Mouse (Mus musculus) liver, embryonic 14.5 days (tissue): ENCODE data around the gene Atp6v1fnb. TPM values are rescaled to one million over a fixed set of nuclear protein-coding genes. Genes with fewer than 3 reads are reported as not detected.

Experiments used
- ATAC-seq: fragments of 200-750 bp; cut with Nextera tagmentation; 2 replicates; pipeline ENCODE4 v1.8.0; 2017; ENCODE audit warnings: moderate number of reproducible peaks, mild to moderate bottlenecking, moderate library complexity; ENCODE audit not compliant: insufficient read depth
- DNase-seq, 3 experiments: peaks; one replicate each; pipeline ENCODE4 v3.0.0-alpha.2; 2012 to 2013; ENCODE audit warnings: low read depth in 3 of 3, low spot score in 3 of 3
- H3K27ac ChIP-seq: fragments of 300-500 bp; sonication (generic); 2 replicates; pipeline ENCODE4 v1.5.1; 2014; ENCODE audit warnings: moderate library complexity, mild to moderate bottlenecking, control low read depth, inconsistent platforms
- H3K27me3 ChIP-seq: fragments of 300-500 bp; sonication (generic); 2 replicates; pipeline ENCODE4 v1.6.1; 2014; ENCODE audit warnings: mild to moderate bottlenecking, low read length, moderate library complexity; ENCODE audit not compliant: control insufficient read depth, insufficient read depth
- H3K36me3 ChIP-seq: fragments of 300-500 bp; sonication (generic); replicated peaks from 2 replicates; pipeline ENCODE4 v1.6.1; 2014; ENCODE audit warnings: low read depth; ENCODE audit not compliant: control insufficient read depth, insufficient read depth
- H3K4me1 ChIP-seq, 2 experiments: fragments of 200-500 bp in 1 of 2; fragments of 300-500 bp in 1 of 2; sonication (generic) in 1 of 2; replicated peaks; 2 replicates each; pipeline ENCODE4 v1.6.1; 2012 to 2014; ENCODE audit warnings: antibody characterized with exemption in 1 of 2, inconsistent platforms in 1 of 2, low read length in 1 of 2; ENCODE audit not compliant: control insufficient read depth in 2 of 2, insufficient read depth in 2 of 2
- H3K4me2 ChIP-seq: fragments of 300-500 bp; sonication (generic); 2 replicates; pipeline ENCODE4 v1.6.1; 2014; ENCODE audit warnings: low read depth, mild to moderate bottlenecking, control low read depth, moderate library complexity
- H3K4me3 ChIP-seq, 2 experiments: fragments of 200-500 bp in 1 of 2; fragments of 300-500 bp in 1 of 2; sonication (generic) in 1 of 2; 2 replicates each; pipeline ENCODE4 v1.5.1; 2012 to 2014; ENCODE audit warnings: low read depth in 2 of 2, low read length in 2 of 2, mild to moderate bottlenecking in 2 of 2, control low read depth in 1 of 2, inconsistent platforms in 1 of 2, moderate library complexity in 1 of 2; ENCODE audit not compliant: insufficient read depth in 1 of 2
- H3K9ac ChIP-seq: fragments of 300-500 bp; sonication (generic); replicated peaks from 2 replicates; pipeline ENCODE4 v1.6.1; 2014; ENCODE audit warnings: mild to moderate bottlenecking, control low read depth, moderate library complexity
- H3K9me3 ChIP-seq: fragments of 300-500 bp; sonication (generic); 2 replicates; pipeline ENCODE4 v1.6.1; 2016; ENCODE audit warnings: low read length, mixed read lengths; ENCODE audit not compliant: control insufficient read depth
- CTCF ChIP-seq: IDR thresholded peaks from 2 replicates; pipeline ENCODE4 v1.5.1; 2016; ENCODE audit warnings: antibody characterized with exemption, low read depth, control low read depth
- EP300 ChIP-seq: IDR thresholded peaks from 2 replicates; pipeline ENCODE4 v1.6.1; 2016; ENCODE audit warnings: antibody characterized with exemption, low read depth
- WGBS: fragments of 180-500 bp; shearing (Covaris S2); extraction: QIAGEN DNeasy Blood & Tissue Kit; methylation state at CpG from one replicate; pipeline ENCODE4 v1.1.7; 2014; ENCODE audit not compliant: insufficient replicate concordance; 5-methylcytosine and 5-hydroxymethylcytosine counted together
- polyA plus RNA-seq, 2 experiments: library from polyadenylated mRNA; depleted of rRNA in 1 of 2; stranded (reverse) in 1 of 2; unstranded in 1 of 2; fragments of >200 nt; fragmentation: Nextera tagmentation in 1 of 2; extraction: Ambion mirVana in 1 of 2; gene quantifications; 2 replicates each; pipeline versions ENCODE4 v1.2.1 to v1.2.3; 2012 to 2014

Gene Atp6v1fnb
- polyA plus RNA-seq, 2 experiments: not detected

GRCm38 (mm10) chr6:29434911-29435691 lies 36.1 kb upstream of the Atp6v1fnb start:
- peaks cover 43% of the 10 kb centered on the region for H3K27me3 ChIP-seq
- H3K9me3 ChIP-seq: no peaks in the 10 kb centered on the region
- peak overlapping the region in 1 of 2 experiments; percentile 1; a peak in 1 of 4 replicates for H3K4me3 ChIP-seq
- no peaks in the 10 kb centered on the region for H3K4me1 ChIP-seq
- H3K27ac ChIP-seq: no peak overlapping the region
- H3K36me3 ChIP-seq: no peaks in the 10 kb centered on the region
- no peak overlapping the region for H3K9ac ChIP-seq
- TF ChIP-seq CTCF (no peak), EP300 (no peak)
- ATAC-seq: no peak
- H3K4me2 ChIP-seq: no peak overlapping the region
- WGBS: under 1% methylated on average over 13 of the region's 13 CpGs
- DNase-seq: no peak

- TF ChIP-seq CTCF (no peak), EP300 (no peak)
- Histone ChIP-seq H3K4me1 (no peaks in the 10 kb centered on the region), H3K9ac (no peak overlapping the region), H3K9me3 (no peaks in the 10 kb centered on the region), H3K27ac (no peak overlapping the region), H3K4me3 (peak overlapping the region in 1 of 2 experiments; percentile 2; a peak in 1 of 4 replicates), H3K27me3 (peaks cover 43% of the 10 kb centered on the region), H3K36me3 (no peaks in the 10 kb centered on the region), H3K4me2 (no peak overlapping the region)
- whole genome bisulfite sequencing: 27% methylated on average over 6 of the region's 6 CpGs
- no peak for ATAC-seq
- DNase-seq: no peak
These were observed 35.2 kb upstream of the Atp6v1fnb start for GRCm38 (mm10) chr6:29435940-29436451.

GRCm38 (mm10) chr6:29436461-29436934 lies 34.7 kb upstream of the Atp6v1fnb start:
- DNase-seq (no peak), ATAC-seq (no peak)
- 14% methylated on average over 11 of the region's 11 CpGs for WGBS
- no peaks in the 10 kb centered on the region for H3K9me3 ChIP-seq
- H3K27ac ChIP-seq: no peak overlapping the region
- H3K9ac ChIP-seq: no peak overlapping the region
- no peaks in the 10 kb centered on the region for H3K4me1 ChIP-seq
- no peak overlapping the region for H3K4me2 ChIP-seq
- peaks cover 40% of the 10 kb centered on the region for H3K27me3 ChIP-seq
- TF ChIP-seq CTCF: no peak
- TF ChIP-seq EP300: no peak
- no peak overlapping the region for H3K4me3 ChIP-seq
- H3K36me3 ChIP-seq: no peaks in the 10 kb centered on the region

DNA sequence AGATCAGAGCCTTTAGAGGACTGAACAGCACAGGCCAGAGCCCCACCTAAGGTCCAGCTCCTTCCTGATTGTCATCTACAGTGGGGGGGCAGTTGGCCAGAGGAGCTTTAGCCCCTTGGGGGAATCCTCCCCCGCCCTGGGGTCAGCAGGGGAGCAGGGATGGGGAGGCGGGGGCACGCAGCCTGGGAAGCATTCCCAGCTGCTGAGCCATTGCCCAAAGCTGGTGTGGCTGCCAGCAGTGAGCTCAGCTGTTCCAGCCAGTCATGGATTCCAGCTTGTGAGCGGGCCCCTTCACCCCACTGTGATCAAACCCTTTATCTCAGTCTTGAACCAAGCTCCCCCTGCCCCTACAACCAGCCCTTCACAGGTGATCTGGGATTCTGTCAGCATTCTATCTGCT lies 32.0 kb upstream of the Atp6v1fnb start:
- H3K9me3 ChIP-seq: no peaks in the 10 kb centered on the region
- ATAC-seq: no peak
- H3K4me1 ChIP-seq: no peaks in the 10 kb centered on the region
- no peak overlapping the region for H3K27ac ChIP-seq
- no peak for TF ChIP-seq CTCF
- TF ChIP-seq EP300: no peak
- H3K9ac ChIP-seq: no peak overlapping the region
- H3K36me3 ChIP-seq: no peaks in the 10 kb centered on the region
- no peak overlapping the region for H3K4me2 ChIP-seq
- peaks cover 14% of the 10 kb centered on the region for H3K27me3 ChIP-seq
- no peak for DNase-seq
- H3K4me3 ChIP-seq: no peak overlapping the region
- 52% methylated on average over 4 of the region's 4 CpGs for WGBS

- ATAC-seq: no peak
- Histone ChIP-seq H3K9ac (no peak overlapping the region), H3K4me3 (no peak overlapping the region), H3K27ac (no peak overlapping the region), H3K27me3 (peaks cover 8% of the 10 kb centered on the region), H3K36me3 (no peaks in the 10 kb centered on the region), H3K9me3 (no peaks in the 10 kb centered on the region), H3K4me2 (no peak overlapping the region), H3K4me1 (no peaks in the 10 kb centered on the region)
- WGBS: 69% methylated on average over 6 of the region's 6 CpGs
- no peak for DNase-seq
- TF ChIP-seq EP300: no peak
- TF ChIP-seq CTCF: no peak
These were observed 31.4 kb upstream of the Atp6v1fnb start for GRCm38 (mm10) chr6:29439789-29440188.
